Mouse (Mus musculus) heart, adult 8-10 months (tissue): ENCODE data around the gene Abca5. TPM values are rescaled to one million over a fixed set of nuclear protein-coding genes. Genes with fewer than 3 reads are reported as not detected.
"Not testable (repeated sequence)": the region's sequence is repeated elsewhere in the genome, so short reads cannot be mapped to it uniquely, and the experiment has no call there.

Source experiments
- DNase-seq: peaks from one replicate; pipeline ENCODE4 v3.0.0; 2022; ENCODE audit warnings: low spot score
- total RNA-seq, 4 experiments: library from RNA; stranded (reverse); gene quantifications; 2 replicates each; pipeline ENCODE4 v1.2.4; 2022

Abca5 gene
- total RNA-seq, result 10 to 100 TPM in 1 of 4 experiments, 1 to 10 TPM in 3; 7.8 to 11.5 (median 8.7) TPM

- peak; percentile 66 for DNase-seq
Observed at GRCm38 (mm10) chr11:110337289-110338245, at the start of gene Abca5. Abca5 (minus strand) TSS chr11:110337716.

GRCm38 (mm10) chr11:110385487-110385886 lies 48.0 kb upstream of the Abca5 start:
- no peak for DNase-seq

GRCm38 (mm10) chr11:110380310-110380668 lies 42.8 kb upstream of the Abca5 start:
- no peak for DNase-seq

- peak; percentile 63 for DNase-seq
Observed at GRCm38 (mm10) chr11:110379661-110380309, 42.3 kb upstream of the Abca5 start.

GRCm38 (mm10) chr11:110374036-110374435 lies 36.5 kb upstream of the Abca5 start:
- no peak for DNase-seq

GRCm38 (mm10) chr11:110372266-110372954 lies 34.9 kb upstream of the Abca5 start:
- DNase-seq, result no peak

- no peak for DNase-seq
Observed at GRCm38 (mm10) chr11:110371827-110372226, 34.3 kb upstream of the Abca5 start.

GRCm38 (mm10) chr11:110369312-110370019 lies 31.9 kb upstream of the Abca5 start:
- no peak for DNase-seq

- no peak for DNase-seq
Observed at GRCm38 (mm10) chr11:110367638-110368037, 30.1 kb upstream of the Abca5 start.

GRCm38 (mm10) chr11:110366902-110367301 lies 29.4 kb upstream of the Abca5 start:
- no peak for DNase-seq

GRCm38 (mm10) chr11:110365016-110365415 lies 27.5 kb upstream of the Abca5 start:
- DNase-seq, result peak; percentile 35

GRCm38 (mm10) chr11:110357756-110358551 lies 20.4 kb upstream of the Abca5 start:
- no peak for DNase-seq

- DNase-seq, result not testable (repeated sequence)
Observed at GRCm38 (mm10) chr11:110355131-110355530, 17.6 kb upstream of the Abca5 start.

- DNase-seq, result no peak
Observed at GRCm38 (mm10) chr11:110354261-110354660, 16.7 kb upstream of the Abca5 start.

- DNase-seq, result no peak
Observed at GRCm38 (mm10) chr11:110348170-110348569, 10.7 kb upstream of the Abca5 start.

GRCm38 (mm10) chr11:110347768-110348167 lies 10.3 kb upstream of the Abca5 start:
- no peak for DNase-seq

GRCm38 (mm10) chr11:110336814-110337288 lies 665 bp downstream of the Abca5 start:
- DNase-seq, result no peak

GRCm38 (mm10) chr11:110330093-110330492 lies 7.4 kb downstream of the Abca5 start:
- DNase-seq, result no peak

GRCm38 (mm10) chr11:110322266-110322665 lies 15.2 kb downstream of the Abca5 start:
- no peak for DNase-seq

GRCm38 (mm10) chr11:110306475-110307168 lies 30.9 kb downstream of the Abca5 start:
- DNase-seq, result no peak
